Mouse (Mus musculus): ENCODE measurements around the gene Adamts2.
A peak's percentile ranks its signal among the peaks of the same experiment; 100 is the strongest.

Gene Adamts2

GRCm38 (mm10) chr11:50672866-50673265, 71.0 kb downstream of the Adamts2 start:
- peak; percentile 79 to 81 for DNase-seq

- peak; percentile 45 to 51 for DNase-seq
Observed at GRCm38 (mm10) chr11:50673525-50674250, 71.8 kb downstream of the Adamts2 start.

GRCm38 (mm10) chr11:50674390-50674789, 72.5 kb downstream of the Adamts2 start:
- no peak for DNase-seq

- DNase-seq: no peak
Observed at GRCm38 (mm10) chr11:50678650-50679049, 76.8 kb downstream of the Adamts2 start.

GRCm38 (mm10) chr11:50681940-50682339, 80.1 kb downstream of the Adamts2 start:
- no peak for DNase-seq

- DNase-seq: no peak
Observed at GRCm38 (mm10) chr11:50683821-50684220, 81.9 kb downstream of the Adamts2 start.

GRCm38 (mm10) chr11:50688584-50688983, 86.7 kb downstream of the Adamts2 start:
- DNase-seq: no peak

- DNase-seq: no peak
Observed at GRCm38 (mm10) chr11:50689672-50690071, 87.8 kb downstream of the Adamts2 start.

GRCm38 (mm10) chr11:50699971-50700370, 98.1 kb downstream of the Adamts2 start:
- no peak for DNase-seq

GRCm38 (mm10) chr11:50700496-50700895, 98.6 kb downstream of the Adamts2 start:
- DNase-seq: no peak

GRCm38 (mm10) chr11:50703397-50703796, 101.5 kb downstream of the Adamts2 start:
- DNase-seq: no peak

GRCm38 (mm10) chr11:50704511-50704910, 102.6 kb downstream of the Adamts2 start:
- DNase-seq: no peak

- DNase-seq: no peak
Observed at GRCm38 (mm10) chr11:50707259-50707658, 105.4 kb downstream of the Adamts2 start.

- peak in 1 of 2 experiments; percentile 11 for DNase-seq
Observed at GRCm38 (mm10) chr11:50713610-50714202, 111.8 kb downstream of the Adamts2 start.

- no peak for DNase-seq
Observed at GRCm38 (mm10) chr11:50715091-50715490, 113.2 kb downstream of the Adamts2 start.

GRCm38 (mm10) chr11:50717381-50717897, 115.6 kb downstream of the Adamts2 start:
- DNase-seq: no peak

- no peak for DNase-seq
Observed at GRCm38 (mm10) chr11:50718862-50719261, 117.0 kb downstream of the Adamts2 start.

GRCm38 (mm10) chr11:50720421-50720820, 118.5 kb downstream of the Adamts2 start:
- DNase-seq: no peak

- no peak for DNase-seq
Observed at GRCm38 (mm10) chr11:50720856-50721550, 119.1 kb downstream of the Adamts2 start.

GRCm38 (mm10) chr11:50725595-50725994, 123.7 kb downstream of the Adamts2 start:
- no peak for DNase-seq

- DNase-seq: no peak
Observed at GRCm38 (mm10) chr11:50726035-50726434, 124.2 kb downstream of the Adamts2 start.

- no peak for DNase-seq
Observed at GRCm38 (mm10) chr11:50733146-50733545, 131.3 kb downstream of the Adamts2 start.

- DNase-seq: peak in 1 of 2 experiments; percentile 31
Observed at GRCm38 (mm10) chr11:50734129-50734528, 132.2 kb downstream of the Adamts2 start.

- DNase-seq: no peak
Observed at GRCm38 (mm10) chr11:50736548-50736947, 134.7 kb downstream of the Adamts2 start.
